ENCODE assay signal across 1 mouse cellular context in genomic region chr16:18836468-18837208, GRCm38 (mm10).
TF ChIP-seq lines count a peak whose summit lies in the region.

TSS of gene 2510002D24Rik (plus strand) at chr16:18836578.
TSS of gene Gm28539 (plus strand) at chr16:18836584.

TF ChIP-seq in CH12.LX, 34 proteins besides CTCF, POLR2A, EP300 and RAD21 (continued from another document):
- TF ChIP-seq IRF4 (IDR thresholded peaks at IDR 0.05; ENCODE audit: low read depth, low read length) (0 out of 2 replicates have a peak, but pooled peaks have one; percentile 34), ELF1 (IDR thresholded peaks at IDR 0.05; ENCODE audit: low read depth, low read length) (peak; percentile 72), UBTF (IDR thresholded peaks at IDR 0.05; ENCODE audit: low read depth, low read length) (0 out of 2 replicates have a peak, but pooled peaks have one; percentile 52), MAX (IDR thresholded peaks at IDR 0.05; ENCODE audit: low read length) (peak; percentile 32), ZKSCAN1 (IDR thresholded peaks at IDR 0.05; ENCODE audit: borderline replicate concordance, low read depth, low read length) (no peak), NELFE (IDR thresholded peaks at IDR 0.05; ENCODE audit: low read depth, low read length) (peak; percentile 85), RCOR1 (conservative IDR thresholded peaks at IDR 0.05; ENCODE audit: low read depth, low read length) (no peak), KAT2A (IDR thresholded peaks at IDR 0.05; ENCODE audit: insufficient replicate concordance, low read length) (0 out of 2 replicates have a peak, but pooled peaks have one; percentile 44), ZC3H11A (IDR thresholded peaks at IDR 0.05; ENCODE audit: low read depth, low read length) (no peak), ZNF384 (IDR thresholded peaks at IDR 0.05; ENCODE audit: low read depth, low read length) (no peak), USF1 (IDR thresholded peaks at IDR 0.05; ENCODE audit: low read depth, low read length) (no peak), SIN3A (IDR thresholded peaks at IDR 0.05; ENCODE audit: low read length) (peak; percentile 59; the same call in 1 of the 2 replicates), MYC (IDR thresholded peaks at IDR 0.05; ENCODE audit: low read depth, low read length) (peak; percentile 76), CHD2 (IDR thresholded peaks at IDR 0.05; ENCODE audit: low read length) (peak; percentile 72), HCFC1 (IDR thresholded peaks at IDR 0.05; ENCODE audit: low read depth, low read length) (peak; percentile 71), CHD1 (IDR thresholded peaks at IDR 0.05; ENCODE audit: low read depth, low read length) (peak; percentile 82), TBP (conservative IDR thresholded peaks at IDR 0.05; ENCODE audit: low read depth, low read length) (peak; percentile 87), ZMIZ1 (IDR thresholded peaks at IDR 0.05; ENCODE audit: low read depth, low read length) (peak; percentile 74), TCF12 (IDR thresholded peaks at IDR 0.05; ENCODE audit: low read depth, low read length) (peak; percentile 95), GABPA (IDR thresholded peaks at IDR 0.05; ENCODE audit: insufficient replicate concordance, low read depth, low read length) (no peak)
TF ChIP-seq in CH12.LX: peak in this region for 16.
